Mouse (Mus musculus): ENCODE data around the gene Akap7. TPM values are rescaled to one million over a fixed set of nuclear protein-coding genes. Genes with fewer than 3 reads are reported as not detected.

Akap7 gene
- total RNA-seq, 2 experiments from 2014 or later = 15.5 to 18.8 TPM

DNA sequence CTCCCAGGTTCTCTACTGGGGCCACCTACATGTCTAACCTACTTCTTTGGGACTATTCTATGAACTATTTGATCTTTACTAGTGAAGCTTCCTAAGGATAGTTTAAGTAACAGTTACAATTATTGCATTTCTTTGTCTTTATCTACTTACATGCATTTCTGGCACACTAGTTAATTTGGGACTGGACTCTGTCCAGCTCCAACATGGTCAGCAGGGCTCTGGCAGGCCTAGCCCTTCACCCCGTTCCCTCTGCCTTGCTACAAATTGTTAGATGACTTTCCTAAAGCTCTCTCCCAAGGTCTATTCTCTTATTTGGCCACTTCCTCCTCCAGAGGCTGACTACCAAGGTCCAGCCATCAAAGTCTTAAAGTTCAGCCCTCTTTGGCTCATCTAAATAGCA is 165.9 kb downstream of the Akap7 start:
- ATAC-seq (ENCODE audit: poor library complexity, severe bottlenecking) = no peak

DNA sequence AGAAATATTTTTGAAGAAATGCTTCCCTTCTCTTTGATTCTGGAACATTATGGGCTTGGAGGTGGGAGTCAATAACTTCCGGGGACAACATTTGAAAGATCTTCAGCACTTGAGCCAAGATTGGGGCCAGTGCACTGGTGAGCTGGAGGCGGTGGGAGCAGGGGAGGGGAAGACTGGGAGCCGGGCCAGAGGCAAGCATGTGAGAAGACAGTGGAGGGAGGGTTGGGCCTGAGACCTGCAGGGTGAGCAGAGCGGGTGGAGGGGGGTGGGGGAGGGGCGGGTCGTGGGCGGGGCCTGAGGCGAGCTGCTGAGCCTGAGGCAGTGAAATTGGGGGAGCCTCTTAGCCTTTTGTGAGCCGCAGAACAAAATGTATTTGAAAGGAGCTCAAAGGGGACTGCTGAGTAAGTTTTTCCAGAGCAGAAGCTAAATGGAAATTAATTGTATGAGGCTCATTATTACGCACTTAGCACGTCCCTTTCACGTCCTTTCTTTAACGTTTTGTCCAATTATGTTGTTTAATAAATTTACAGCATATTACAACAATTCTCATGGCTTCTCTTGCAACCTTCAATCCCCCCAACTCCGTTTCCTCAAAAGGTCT is 167.4 kb downstream of the Akap7 start:
- ATAC-seq (ENCODE audit: poor library complexity, severe bottlenecking) = no peak

DNA sequence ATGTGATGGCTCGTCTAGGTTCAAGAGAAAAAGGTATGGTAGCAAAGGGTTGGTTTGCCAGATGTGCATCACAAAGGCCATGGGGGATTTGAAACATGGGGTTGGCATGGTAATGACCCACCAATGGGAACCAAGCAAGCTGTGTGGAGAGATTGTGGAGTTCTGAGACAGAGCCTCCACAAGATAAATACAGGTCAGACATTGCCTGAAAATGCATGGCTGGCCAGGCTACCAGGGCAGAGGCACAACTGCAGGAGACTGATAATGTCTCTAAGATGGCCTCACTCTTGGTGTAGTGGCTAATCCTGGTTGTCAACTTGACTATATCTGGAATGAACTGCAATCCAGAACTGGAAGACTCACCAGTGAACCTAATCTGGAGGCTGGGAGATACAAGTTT is 174.1 kb downstream of the Akap7 start:
- ATAC-seq (ENCODE audit: poor library complexity, severe bottlenecking) = no peak

DNA sequence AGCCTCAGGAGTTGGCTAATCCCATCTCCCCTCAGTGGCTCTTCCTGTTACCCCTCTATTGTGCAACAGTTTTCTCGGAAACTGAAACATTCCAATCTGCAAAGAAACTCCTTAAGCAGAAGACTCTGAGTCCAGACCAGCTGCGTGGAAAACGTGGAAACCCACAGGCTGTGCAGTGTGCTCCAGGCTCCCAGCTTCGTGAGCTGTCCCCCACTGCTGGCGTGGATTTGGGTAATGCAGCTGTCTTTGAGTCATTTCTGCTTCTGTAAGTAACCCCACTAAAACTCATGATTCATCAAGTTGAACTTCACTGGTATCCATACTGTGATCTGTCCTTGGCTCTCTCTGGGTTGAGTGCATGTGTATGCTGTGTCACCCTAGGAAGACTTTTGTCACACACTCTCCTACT is 179.2 kb downstream of the Akap7 start:
- peak; percentile 54 for ATAC-seq (ENCODE audit: poor library complexity, severe bottlenecking)

DNA sequence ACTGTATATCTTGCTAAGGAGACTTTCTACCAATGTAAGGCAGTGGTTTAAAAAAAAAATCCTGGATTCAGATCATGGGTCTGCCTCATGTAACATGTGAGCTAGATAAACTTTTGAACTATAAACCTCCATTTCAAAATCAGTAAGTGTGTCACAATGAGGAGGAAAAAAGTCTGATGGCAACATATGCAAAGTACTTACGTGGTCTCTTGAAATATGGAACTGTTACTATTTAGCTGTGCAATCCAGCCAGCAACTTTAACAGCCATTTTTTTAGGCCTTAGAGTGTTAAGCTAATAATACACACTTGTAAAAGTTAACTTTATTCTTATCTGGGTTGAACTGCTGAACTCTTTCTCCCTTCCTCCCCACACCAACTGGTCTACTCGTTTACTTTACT is 181.6 kb downstream of the Akap7 start:
- peak; percentile 71 for ATAC-seq (ENCODE audit: poor library complexity, severe bottlenecking)

DNA sequence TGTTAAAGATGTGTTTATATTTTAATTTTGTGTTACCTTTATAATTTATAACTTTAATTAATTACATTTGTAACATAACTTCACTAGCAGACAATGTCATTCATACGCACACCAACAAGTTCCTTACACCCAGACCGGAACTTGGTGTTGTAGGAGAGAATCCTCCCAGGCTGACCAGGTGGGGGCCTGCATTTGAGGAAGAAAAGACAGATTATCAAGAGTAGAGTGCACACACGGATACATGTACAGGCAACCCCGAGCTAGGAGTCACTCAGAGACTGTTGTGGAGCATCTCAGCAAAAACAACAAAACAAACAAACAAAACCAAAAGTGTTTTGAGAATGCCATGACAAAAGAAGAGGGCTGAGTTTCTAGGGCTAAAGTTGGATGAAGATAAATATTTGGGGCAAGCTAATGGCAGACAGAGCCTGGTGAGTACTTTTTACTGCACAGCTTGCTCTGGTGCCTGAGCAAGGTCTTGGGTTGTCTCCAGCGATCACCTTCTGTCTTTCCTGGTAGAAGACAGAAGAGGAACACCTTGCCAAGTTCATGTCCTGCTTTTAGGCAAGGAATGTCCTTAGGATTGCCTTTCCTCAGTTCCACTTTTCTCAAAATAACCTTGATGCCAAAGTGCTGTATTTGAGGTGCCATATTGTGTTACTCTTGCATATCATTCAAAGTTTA is 186.7 kb downstream of the Akap7 start:
- ATAC-seq (ENCODE audit: poor library complexity, severe bottlenecking) = no peak

Other genes with a start within 250 kb of the Akap7 start
- 52.6 and 58.2 TPM in 2 replicates for gene Epb41l2, start 51.9 kb upstream of the Akap7 start, total RNA-seq (2015)
- 51.8 and 52.0 TPM in 2 replicates for gene Epb41l2, start 51.9 kb upstream of the Akap7 start, total RNA-seq (2017)
- gene Smlr1, start 228.4 kb upstream of the Akap7 start, total RNA-seq (2015) = not detected in 2 replicates
- not detected in 2 replicates for gene Smlr1, start 228.4 kb upstream of the Akap7 start, total RNA-seq (2017)

All from megakaryocyte, adult 5-6 weeks (primary cell).